Mouse (Mus musculus) embryonic fibroblast, embryonic 13.5 days (primary cell): Measurements from ENCODE around the gene Tbx15.

ENCODE experiments used
- CTCF ChIP-seq: IDR thresholded peaks from 2 replicates; pipeline ENCODE4 v1.5.1; 2011; ENCODE audit warnings: mild to moderate bottlenecking, control low read depth, low read length, moderate library complexity, borderline replicate concordance; ENCODE audit not compliant: insufficient read depth
- POLR2A ChIP-seq: IDR thresholded peaks from 2 replicates; pipeline ENCODE4 v1.6.1; 2011; ENCODE audit warnings: low read depth, mild to moderate bottlenecking, control low read depth, low read length, moderate library complexity

- no peak for TF ChIP-seq CTCF
- TF ChIP-seq POLR2A, result no peak
These were observed 23.3 kb downstream of the Tbx15 start for GRCm38 (mm10) chr3:99263471-99263903.
